Mouse (Mus musculus) myocyte (in vitro differentiated cells): ENCODE results near the gene Cers6.

ENCODE experiments used
- CEBPB ChIP-seq: IDR thresholded peaks from 2 replicates; pipeline ENCODE4 v1.6.1; 2011; ENCODE audit warnings: mild to moderate bottlenecking, moderate library complexity; ENCODE audit not compliant: poor library complexity, insufficient read depth, severe bottlenecking
- MAX ChIP-seq: IDR thresholded peaks from one replicate; pipeline ENCODE4 v1.6.1; 2011; ENCODE audit warnings: low read depth, mild to moderate bottlenecking, control low read depth
- POLR2A ChIP-seq: IDR thresholded peaks from one replicate; pipeline ENCODE4 v1.6.1; 2011; ENCODE audit warnings: low read depth, mild to moderate bottlenecking, control low read depth, moderate library complexity; ENCODE audit not compliant: insufficient read length
- TCF12 ChIP-seq: IDR thresholded peaks from one replicate; pipeline ENCODE4 v1.6.1; 2011; ENCODE audit warnings: mild to moderate bottlenecking, control low read depth; ENCODE audit not compliant: poor library complexity, insufficient read depth, severe bottlenecking
- TCF3 ChIP-seq: IDR thresholded peaks from one replicate; pipeline ENCODE4 v1.6.1; 2011; ENCODE audit warnings: low read depth, control low read depth; ENCODE audit not compliant: insufficient read length
- USF1 ChIP-seq: IDR thresholded peaks from one replicate; pipeline ENCODE4 v1.6.1; 2011; ENCODE audit warnings: low read depth, mild to moderate bottlenecking, control low read depth, moderate library complexity

GRCm38 (mm10) chr2:68910727-68911126, 49.5 kb downstream of the Cers6 start:
- TF ChIP-seq TCF12 (no peak), TCF3 (no peak), CEBPB (no peak), POLR2A (no peak), MAX (no peak), USF1 (no peak)
